Mouse (Mus musculus) ES-E14 (cell line): Measurements from ENCODE around the gene Rin2.

Experiments
- HCFC1 ChIP-seq: IDR thresholded peaks from 2 replicates; pipeline ENCODE4 v1.6.1; 2012; ENCODE audit warnings: low read length, inconsistent platforms, borderline replicate concordance; ENCODE audit not compliant: insufficient read depth
- MAFK ChIP-seq: IDR thresholded peaks from 2 replicates; pipeline ENCODE4 v1.6.1; 2014; ENCODE audit warnings: mild to moderate bottlenecking, low read depth, low read length, inconsistent platforms; ENCODE audit not compliant: insufficient read depth

GRCm38 (mm10) chr2:145835920-145836319 is 160.9 kb downstream of the Rin2 start:
- TF ChIP-seq MAFK (no peak), HCFC1 (no peak)
